Mouse (Mus musculus): ENCODE data around the gene Klhdc3.

GRCm38 (mm10) chr17:46669911-46670310 is 10.8 kb downstream of the Klhdc3 start:
- TF ChIP-seq GATA1 (IDR thresholded peaks at IDR 0.05; ENCODE audit: borderline replicate concordance, low read length), result no peak
- no peak for TF ChIP-seq FLI1 (IDR thresholded peaks at IDR 0.05; ENCODE audit: low read length)
